Mouse (Mus musculus): ENCODE results near the gene Rsad2.
"Not testable (repeated sequence)": the region's sequence is repeated elsewhere in the genome, so short reads cannot be mapped to it uniquely, and the experiment has no call there.

Gene Rsad2

DNA sequence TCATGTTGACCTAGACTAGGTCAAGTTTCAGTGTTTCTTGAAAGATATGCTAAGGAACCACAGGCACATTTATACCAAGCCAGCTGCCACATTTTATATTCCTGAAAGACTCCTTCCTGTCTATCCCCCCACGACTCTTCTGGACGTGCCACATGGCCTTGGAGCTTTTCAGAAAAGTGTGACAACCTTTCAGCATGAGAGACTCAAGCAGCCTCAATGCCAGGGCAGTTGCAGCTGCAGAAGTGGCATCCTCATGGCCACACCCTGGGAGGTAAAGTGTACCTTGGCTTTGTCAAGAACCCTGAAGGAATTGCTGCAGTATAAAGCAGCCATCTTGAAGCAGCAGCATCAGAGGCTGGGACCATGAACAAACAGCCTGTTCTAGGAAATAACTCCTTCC lies 11.7 kb downstream of the Rsad2 start:
- DNase-seq = no peak

- peak; percentile 83 for DNase-seq
Observed at GRCm38 (mm10) chr12:26444054-26444453, 12.2 kb downstream of the Rsad2 start.

- no peak for DNase-seq
Observed at GRCm38 (mm10) chr12:26439366-26439765, 16.9 kb downstream of the Rsad2 start.

- no peak for DNase-seq
Observed at GRCm38 (mm10) chr12:26437950-26438349, 18.3 kb downstream of the Rsad2 start.

- no peak for DNase-seq
Observed at GRCm38 (mm10) chr12:26436334-26436733, 19.9 kb downstream of the Rsad2 start.

GRCm38 (mm10) chr12:26428771-26429170 lies 27.5 kb downstream of the Rsad2 start:
- not testable (repeated sequence) for DNase-seq

DNA sequence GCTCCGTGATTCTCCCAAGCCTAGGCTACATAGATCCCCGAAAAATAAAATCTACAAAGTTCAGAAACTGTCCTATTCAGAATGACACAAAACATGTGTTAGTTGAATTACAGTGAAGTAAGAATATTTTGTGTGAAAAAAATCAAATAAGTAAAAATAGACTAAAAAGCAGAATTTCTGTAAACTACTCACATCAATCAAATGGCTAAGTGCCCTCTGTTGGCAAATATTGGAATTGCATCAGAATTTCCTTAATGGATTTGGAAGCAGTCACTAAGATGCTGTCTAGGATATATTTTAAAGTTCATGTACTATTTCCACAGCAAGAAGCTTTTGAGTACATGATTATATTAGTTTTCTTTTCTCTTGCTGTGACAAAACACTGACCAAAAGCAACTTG lies 31.4 kb downstream of the Rsad2 start:
- no peak for DNase-seq

DNA sequence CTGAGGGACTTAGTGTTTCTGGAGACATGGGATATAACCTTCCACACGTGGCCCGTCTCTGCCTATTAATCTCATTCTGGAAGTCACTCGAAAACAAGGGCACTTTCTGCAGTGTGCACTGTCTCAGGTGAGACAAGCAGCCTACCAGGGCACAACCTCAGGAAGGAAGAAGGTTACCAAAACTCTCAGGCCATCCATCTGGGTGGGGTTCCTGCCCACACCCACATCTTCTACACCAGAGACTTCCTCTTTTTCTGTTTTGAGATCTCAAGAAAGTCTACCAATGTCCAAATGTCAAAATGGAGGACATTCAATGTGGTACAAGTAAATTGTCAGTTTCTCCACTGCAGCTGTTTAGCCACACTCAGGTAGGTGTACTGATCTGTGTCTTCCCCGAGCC lies 37.9 kb downstream of the Rsad2 start:
- DNase-seq = no peak

DNA sequence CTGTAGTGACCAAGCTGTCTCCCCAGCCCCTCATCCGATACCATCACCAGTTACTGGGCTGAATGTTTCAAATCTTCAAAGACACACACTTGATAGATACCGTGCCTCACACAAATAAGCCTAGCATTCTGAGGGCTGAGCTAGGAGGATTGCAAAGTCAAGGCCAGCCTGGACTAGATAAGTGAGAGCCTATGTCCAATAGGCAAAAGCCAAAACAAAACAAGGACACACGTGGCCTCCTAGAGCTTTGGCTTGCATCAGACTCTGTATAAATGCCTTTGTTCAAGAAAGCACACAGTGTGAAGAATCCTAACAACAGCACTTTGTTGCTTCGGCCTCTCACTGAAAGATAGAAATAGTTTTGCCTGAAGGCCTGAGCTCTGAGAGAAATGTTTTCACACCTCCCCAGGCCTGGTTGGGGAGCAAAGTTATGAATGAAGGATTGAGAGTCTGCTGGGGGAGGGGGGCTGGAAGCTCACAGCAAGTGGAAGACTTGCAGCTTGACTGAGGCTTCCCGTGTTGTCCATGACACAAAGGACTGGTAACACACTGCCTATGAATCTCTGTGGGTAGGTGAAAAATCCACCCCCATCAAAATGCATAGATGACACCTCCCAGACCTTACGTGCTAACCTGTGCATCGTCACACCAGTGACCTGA lies 39.5 kb downstream of the Rsad2 start:
- no peak for DNase-seq

- DNase-seq = peak; percentile 100
Observed at GRCm38 (mm10) chr12:26415104-26415771, 41.0 kb downstream of the Rsad2 start, which contains the start of gene Rnf144a. Rnf144a (minus strand) TSS chr12:26415254.

GRCm38 (mm10) chr12:26414451-26415103 lies 41.7 kb downstream of the Rsad2 start:
- peak; percentile 57 for DNase-seq

GRCm38 (mm10) chr12:26413961-26414411 lies 42.3 kb downstream of the Rsad2 start:
- DNase-seq = no peak

GRCm38 (mm10) chr12:26412802-26413201 lies 43.5 kb downstream of the Rsad2 start:
- DNase-seq = no peak

DNA sequence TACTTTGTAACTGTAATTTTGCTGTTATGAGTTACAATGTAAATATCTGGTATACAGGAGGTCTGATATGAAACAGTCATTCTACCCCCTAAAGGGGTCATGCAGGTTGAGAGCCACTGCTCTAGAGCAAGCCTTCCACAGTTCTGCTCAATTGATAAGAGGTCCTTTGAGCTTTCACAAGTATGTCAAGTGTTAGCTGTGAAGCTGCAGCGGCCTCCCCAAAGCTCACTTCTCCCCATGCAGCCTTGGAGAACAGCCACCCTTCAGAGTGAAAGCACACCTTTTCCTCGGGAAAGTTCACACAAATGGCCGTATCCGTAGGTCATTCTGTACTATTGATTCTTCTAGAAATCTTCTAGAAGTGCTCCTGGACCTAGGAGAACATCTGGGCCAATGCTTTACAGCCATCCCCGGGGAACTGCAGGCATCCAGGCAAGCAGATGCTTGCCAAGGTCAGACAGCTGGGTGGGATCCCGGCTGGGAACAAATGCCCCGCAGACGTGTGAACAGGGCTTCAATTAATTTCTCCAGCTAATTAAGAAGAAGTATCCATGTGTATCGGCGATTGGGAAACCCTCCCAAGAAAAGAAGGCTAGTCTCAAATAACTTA lies 44.3 kb downstream of the Rsad2 start:
- DNase-seq = no peak

- no peak for DNase-seq
Observed at GRCm38 (mm10) chr12:26410443-26410842, 45.8 kb downstream of the Rsad2 start.

DNA sequence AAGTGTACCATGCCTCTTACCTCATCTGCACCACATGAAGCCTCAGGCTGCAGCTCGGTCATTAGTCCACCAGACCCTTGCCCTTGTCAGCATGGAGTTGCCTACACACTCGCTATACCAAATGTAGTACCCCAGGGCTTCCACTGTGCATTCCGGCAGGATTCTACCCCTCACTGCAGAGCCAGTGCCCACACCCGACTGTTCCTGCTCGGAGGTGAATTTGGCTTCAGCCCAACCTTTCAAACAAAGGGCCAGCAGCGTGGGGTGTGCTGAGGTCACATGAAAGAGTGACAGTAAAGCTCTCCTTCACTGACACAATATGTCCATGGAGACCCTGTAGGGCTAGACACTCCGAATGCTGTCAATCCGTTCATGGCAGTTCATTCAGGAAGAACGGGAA lies 47.5 kb downstream of the Rsad2 start:
- DNase-seq = no peak

DNA sequence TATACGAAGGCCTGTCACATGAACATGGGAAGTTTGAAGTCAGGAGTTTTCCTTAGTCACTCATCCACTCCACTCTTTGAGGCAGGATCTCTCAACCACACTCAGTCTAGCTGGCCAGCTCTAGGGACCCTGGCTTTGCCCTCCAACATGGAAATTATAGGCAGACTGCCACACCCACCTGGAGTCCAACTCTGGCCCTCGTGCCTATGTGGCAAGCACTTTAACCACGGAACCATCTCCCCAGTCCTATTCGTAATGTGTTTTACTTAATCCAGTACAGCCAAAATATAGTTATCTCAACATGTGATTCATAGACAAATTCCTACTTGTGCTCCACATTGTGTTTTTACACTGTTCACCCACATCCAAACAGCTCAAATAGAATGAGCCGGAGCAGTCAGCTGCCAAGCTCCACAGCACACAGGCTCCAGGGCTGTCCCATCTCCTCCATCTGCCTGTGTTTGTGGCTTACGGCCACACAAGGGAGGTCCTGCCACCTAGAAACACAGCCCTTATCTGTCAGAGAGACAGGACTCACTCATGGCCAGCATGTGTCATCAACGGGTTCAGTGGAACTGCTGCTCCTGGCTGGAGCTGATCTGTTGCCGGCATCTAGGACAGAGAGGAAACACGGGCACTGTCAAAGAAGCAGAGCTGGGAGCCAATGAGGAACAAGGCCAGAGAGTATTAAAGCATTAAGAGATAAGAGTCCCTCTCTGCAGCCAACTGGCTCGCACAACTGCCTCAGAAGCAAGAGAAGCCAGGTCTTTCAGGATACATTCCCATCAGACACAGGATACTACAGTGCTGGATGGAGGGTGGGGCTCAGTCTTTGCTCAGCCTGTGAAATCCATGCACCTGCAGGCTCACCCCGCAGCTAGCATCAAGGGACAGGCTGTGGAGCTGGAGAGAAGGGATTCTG lies 51.2 kb downstream of the Rsad2 start:
- DNase-seq = no peak

GRCm38 (mm10) chr12:26403372-26404125 lies 52.7 kb downstream of the Rsad2 start:
- no peak for DNase-seq

- no peak for DNase-seq
Observed at GRCm38 (mm10) chr12:26401696-26402470, 54.4 kb downstream of the Rsad2 start.

DNA sequence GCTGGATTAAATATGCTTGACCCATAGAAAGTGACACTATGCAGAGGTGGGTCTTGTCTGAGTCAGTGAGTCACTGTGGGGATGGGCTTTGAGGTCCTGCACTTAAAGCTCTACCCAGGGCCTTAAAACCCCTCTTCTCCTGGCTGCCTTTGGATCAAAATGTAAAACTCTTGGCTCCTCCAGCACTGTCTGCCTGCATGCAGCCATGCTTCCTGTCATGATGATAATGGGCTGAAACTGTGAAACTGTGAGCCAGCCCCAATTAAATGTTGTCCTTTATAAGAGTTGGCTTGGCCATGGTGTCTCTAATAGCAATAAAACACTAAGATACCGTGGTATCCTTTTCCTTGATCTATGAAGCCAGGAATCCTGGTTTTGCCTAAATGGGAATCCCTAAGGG lies 55.0 kb downstream of the Rsad2 start:
- DNase-seq = no peak

DNA sequence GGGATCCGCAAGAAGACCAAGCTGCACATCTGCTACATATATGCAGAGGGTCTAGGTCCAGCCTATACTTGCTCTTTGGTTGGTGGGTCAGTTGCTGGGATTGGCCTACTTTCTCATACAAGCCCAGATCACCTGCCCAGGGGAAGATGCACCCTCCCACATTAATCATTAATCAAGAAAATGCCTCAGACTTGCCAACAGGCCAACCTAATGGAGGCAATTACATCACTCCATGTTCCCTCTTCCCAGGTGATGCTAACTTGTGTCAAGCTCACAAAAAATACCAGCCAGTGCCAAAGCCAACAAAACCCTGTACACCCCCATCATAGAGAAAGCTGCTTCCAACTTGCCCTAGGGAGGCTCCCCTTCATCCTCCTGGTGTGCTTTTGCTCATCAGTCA lies 55.5 kb downstream of the Rsad2 start:
- DNase-seq = no peak

All from right cerebral cortex, postnatal 4 days (tissue).